In genomic region chr14:77150556-77150955, GRCm38 (mm10) we compare ENCODE assay signal across 12 mouse cellular contexts. TPM values are rescaled to one million over a fixed set of nuclear protein-coding genes. Genes with fewer than 3 reads are reported as not detected.
"Had no signal": no experiment of that assay in that cellular context is flagged by ENCODE, and none has a peak within 500 bp of the region (broad histone marks: within the 10 kb centered on the region; RNA-seq: fewer than 3 reads in every experiment).

No protein-coding gene starts in this region.

- DNase-seq: layer of hippocampus, adult 9-11 months; layer of hippocampus, postnatal 36 days; lung, embryonic 14.5 days; lung, postnatal 10 days; lung, postnatal 4 days; right cerebral cortex, postnatal 14 days had no signal

- H3K36me3 ChIP-seq: limb, embryonic 15.5 days; liver, embryonic 12.5 days; midbrain, embryonic 10.5 days; midbrain, embryonic 15.5 days; neural tube, embryonic 13.5 days had no signal

- H3K4me1 ChIP-seq: limb, embryonic 15.5 days; liver, embryonic 12.5 days had no signal

- H3K9ac ChIP-seq: limb, embryonic 15.5 days; liver, embryonic 12.5 days; lung, embryonic 14.5 days; midbrain, embryonic 15.5 days; neural tube, embryonic 13.5 days had no signal

- H3K9me3 ChIP-seq: limb, embryonic 15.5 days; liver, embryonic 12.5 days; midbrain, embryonic 10.5 days; midbrain, embryonic 15.5 days; neural tube, embryonic 13.5 days had no signal

- H3K4me2 ChIP-seq: limb, embryonic 15.5 days; liver, embryonic 12.5 days; lung, embryonic 14.5 days; midbrain, embryonic 15.5 days; neural tube, embryonic 13.5 days had no signal

- H3K27me3 ChIP-seq: midbrain, embryonic 15.5 days; neural tube, embryonic 13.5 days had no signal

- H3K4me3 ChIP-seq: limb, embryonic 15.5 days; liver, embryonic 12.5 days; midbrain, embryonic 10.5 days; midbrain, embryonic 15.5 days; neural tube, embryonic 13.5 days had no signal

- H3K27ac ChIP-seq: limb, embryonic 15.5 days; liver, embryonic 12.5 days; midbrain, embryonic 10.5 days; midbrain, embryonic 15.5 days; neural tube, embryonic 13.5 days had no signal

- ATAC-seq: liver, embryonic 12.5 days; midbrain, embryonic 15.5 days had no signal

RNA-seq across cellular contexts. Expression of gene Enox1, which starts 6.0 kb away (rescaled TPM):
- total RNA-seq: megakaryocyte, adult 5-6 weeks had no signal
